Mouse (Mus musculus) erythroblast, embryonic 14.5 days (primary cell): ENCODE data around the gene Gabrb1.

Experiments
- GATA1 ChIP-seq: IDR thresholded peaks from 2 replicates; pipeline ENCODE4 v1.6.1; 2012; ENCODE audit warnings: low read length, inconsistent platforms, mixed read lengths
- TAL1 ChIP-seq: IDR thresholded peaks from 3 replicates; pipeline ENCODE4 v1.6.1; 2012; ENCODE audit warnings: low read length, inconsistent platforms, mixed read lengths

- TF ChIP-seq GATA1 (no peak), TAL1 (no peak)
Observed at GRCm38 (mm10) chr5:71828996-71829395, 171.1 kb downstream of the Gabrb1 start.
